Mouse (Mus musculus) erythroid progenitor cell, adult 5-6 weeks (primary cell): ENCODE measurements around the gene Uhrf2. TPM values are rescaled to one million over a fixed set of nuclear protein-coding genes. Genes with fewer than 3 reads are reported as not detected.

ENCODE experiments used
- ATAC-seq: replicated peaks from 2 replicates; pipeline ENCODE4 v1.8.0; 2016; ENCODE audit warnings: moderate number of reproducible peaks, mild to moderate bottlenecking, moderate TSS enrichment, inconsistent platforms; ENCODE audit not compliant: poor library complexity, low FRiP score, severe bottlenecking
- total RNA-seq, 2 experiments: library from RNA; stranded (forward) in 1 of 2; stranded (reverse) in 1 of 2; fragments of 150-400 nt in 1 of 2; fragments of 186-747, 209-891 nt in 1 of 2; gene quantifications; 2 replicates each; pipeline versions ENCODE4 v1.2.3 to v1.2.4; 2015 to 2017; ENCODE audit warnings: low replicate concordance in 2 of 2

Gene Uhrf2
- total RNA-seq, 2 experiments from 2014 or later = 132 to 220 TPM

- no peak for ATAC-seq
These were observed 86.9 kb downstream of the Uhrf2 start for GRCm38 (mm10) chr19:30117241-30117640.

- no peak for ATAC-seq
These were observed 87.5 kb downstream of the Uhrf2 start for GRCm38 (mm10) chr19:30117775-30118174.

DNA sequence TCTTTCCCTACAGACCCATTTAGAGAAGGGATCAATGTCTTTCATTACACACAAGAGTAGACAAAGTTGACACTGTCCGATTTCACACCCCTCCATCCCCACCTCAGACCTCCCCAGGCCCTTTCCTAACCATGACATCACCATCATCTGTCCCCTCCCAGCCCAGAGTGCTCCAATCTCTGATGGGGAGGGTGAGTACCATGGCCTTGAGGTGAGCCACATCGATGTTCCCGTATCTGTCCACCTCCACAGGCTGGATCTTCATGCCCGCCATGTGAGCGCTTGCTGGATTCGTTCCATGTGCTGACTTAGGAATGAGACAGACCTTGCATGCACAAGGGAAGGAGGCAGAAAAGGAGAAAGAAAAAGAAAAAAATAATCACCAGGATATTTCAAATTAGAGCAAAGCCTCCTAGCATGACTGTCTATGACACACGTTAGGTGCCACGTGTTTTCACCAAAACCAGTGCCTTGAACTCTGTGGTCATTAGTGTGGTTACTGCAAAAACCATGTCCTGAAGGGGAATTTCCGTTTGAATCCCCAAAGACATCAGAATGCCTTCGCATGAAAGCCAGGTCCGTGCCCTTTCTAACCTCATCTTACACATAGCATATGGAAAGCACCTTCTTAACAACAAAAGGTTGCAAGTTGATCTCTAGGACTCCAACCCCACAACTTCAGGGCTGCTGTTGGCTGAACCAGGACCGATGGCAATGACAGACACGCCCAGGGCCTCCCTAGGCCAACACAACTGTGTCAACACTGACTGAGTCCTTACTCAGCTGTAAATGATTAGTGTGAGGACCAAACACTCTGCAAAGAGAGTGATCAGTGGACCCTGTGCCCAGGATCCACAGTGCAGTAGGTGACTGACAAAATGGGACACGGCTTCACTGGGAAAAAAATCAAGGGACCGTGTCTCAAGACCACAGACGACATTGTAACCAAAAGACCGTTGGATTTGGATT, 88.3 kb downstream of the Uhrf2 start:
- no peak for ATAC-seq

- ATAC-seq = no peak
These were observed 94.8 kb downstream of the Uhrf2 start for GRCm38 (mm10) chr19:30124999-30125669.

DNA sequence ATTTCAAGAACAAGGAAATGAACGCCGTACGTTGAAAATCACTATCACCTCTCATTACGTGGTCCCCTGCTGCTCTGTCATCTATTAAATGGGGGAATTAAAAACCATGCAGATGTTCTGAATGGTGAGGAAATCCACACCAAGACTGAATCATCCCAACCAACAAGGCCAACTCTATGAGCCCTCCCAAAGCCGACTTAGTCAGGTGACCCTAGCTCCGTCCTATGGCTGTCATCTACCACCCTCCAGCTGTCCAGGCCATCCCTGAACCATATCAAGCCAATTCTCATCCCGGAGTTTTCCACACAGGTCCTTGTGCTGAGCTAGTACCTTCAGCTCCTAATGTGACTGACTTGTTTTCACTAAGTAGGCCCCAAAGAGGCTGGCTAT, 95.4 kb downstream of the Uhrf2 start:
- no peak for ATAC-seq

DNA sequence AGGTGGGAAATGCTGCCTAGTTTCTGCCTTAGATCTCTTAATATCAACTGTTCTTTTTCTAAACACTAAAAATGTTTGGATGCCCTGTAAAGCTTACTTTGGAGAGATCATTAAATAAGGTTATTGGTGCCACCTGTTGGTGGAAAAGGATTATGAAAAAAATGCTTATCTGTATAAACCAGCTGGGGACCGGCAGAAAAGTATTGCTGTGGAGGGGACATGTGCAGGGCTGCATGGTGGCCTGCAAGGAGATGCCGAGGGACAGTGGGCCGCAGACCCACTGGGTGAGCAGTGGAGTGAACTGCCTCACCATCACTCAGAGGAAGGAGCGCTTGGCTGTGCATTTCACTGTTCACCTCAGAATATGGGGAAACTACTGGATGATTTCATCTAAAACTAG, 97.9 kb downstream of the Uhrf2 start:
- no peak for ATAC-seq

DNA sequence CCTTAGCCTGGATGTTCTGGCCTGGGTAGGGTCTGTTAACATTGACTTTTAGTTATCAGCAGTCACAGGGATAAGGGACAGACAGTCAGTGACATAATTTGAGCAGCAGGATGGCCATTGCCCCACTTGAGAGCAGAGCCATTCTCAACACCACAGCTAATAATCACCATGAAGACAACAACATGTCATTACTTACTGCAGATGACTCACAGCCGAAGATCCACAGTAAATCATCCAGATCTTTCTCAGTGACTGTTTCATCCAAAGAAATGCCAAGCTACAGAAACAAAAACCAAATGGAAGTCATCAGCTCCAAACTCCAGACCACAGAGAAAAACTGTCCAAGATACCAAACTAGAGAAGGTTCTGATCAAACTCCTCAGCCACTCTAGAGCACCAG, 106.0 kb downstream of the Uhrf2 start:
- no peak for ATAC-seq

Other genes starting within 250 kb of the Uhrf2 start
- gene 9930021J03Rik, start 224.5 kb upstream of the Uhrf2 start, total RNA-seq (2015; ENCODE audit: low replicate concordance) = 8.4 and 12.3 TPM in 2 replicates
- 13.5 and 23.8 TPM in 2 replicates for gene 9930021J03Rik, start 224.5 kb upstream of the Uhrf2 start, total RNA-seq (2017; ENCODE audit: low replicate concordance)
- gene Ranbp6, start 217.5 kb upstream of the Uhrf2 start, total RNA-seq (2015; ENCODE audit: low replicate concordance) = 5.9 and 11.5 TPM in 2 replicates
- gene Ranbp6, start 217.5 kb upstream of the Uhrf2 start, total RNA-seq (2017; ENCODE audit: low replicate concordance) = 12.5 and 17.1 TPM in 2 replicates
- not detected in 2 replicates for gene Il33, start 105.4 kb upstream of the Uhrf2 start, total RNA-seq (2015; ENCODE audit: low replicate concordance)
- gene Il33, start 105.4 kb upstream of the Uhrf2 start, total RNA-seq (2017; ENCODE audit: low replicate concordance) = not detected in 2 replicates
- not detected in 2 replicates for gene Trpd52l3, start 26.7 kb upstream of the Uhrf2 start, total RNA-seq (2015; ENCODE audit: low replicate concordance)
- not detected in 2 replicates for gene Trpd52l3, start 26.7 kb upstream of the Uhrf2 start, total RNA-seq (2017; ENCODE audit: low replicate concordance)
- not detected in 2 replicates for gene Gldc, start 144.9 kb downstream of the Uhrf2 start, total RNA-seq (2015; ENCODE audit: low replicate concordance)
- not detected in 2 replicates for gene Gldc, start 144.9 kb downstream of the Uhrf2 start, total RNA-seq (2017; ENCODE audit: low replicate concordance)
- not detected in 2 replicates for gene Mbl2, start 202.4 kb downstream of the Uhrf2 start, total RNA-seq (2015; ENCODE audit: low replicate concordance)
- not detected in 2 replicates for gene Mbl2, start 202.4 kb downstream of the Uhrf2 start, total RNA-seq (2017; ENCODE audit: low replicate concordance)